Mouse (Mus musculus): ENCODE measurements around the gene Mtmr11. TPM values are rescaled to one million over a fixed set of nuclear protein-coding genes. Genes with fewer than 3 reads are reported as not detected.
A peak's percentile ranks its signal among the peaks of the same experiment; 100 is the strongest.

Gene Mtmr11
- total RNA-seq (2014; rRNA removed), result 11.0 and 11.7 TPM in 2 replicates
- polyA plus RNA-seq (2015; fragmentation: Nextera tagmentation; extraction: Ambion mirVana), result 11.4 and 14.0 TPM in 2 replicates

- Histone ChIP-seq H3K4me2 (ENCODE audit: low read depth, low read length) (peak within 1 kb of the TSS; percentile 87), H3K27ac (peak within 1 kb of the TSS; percentile 65), H3K4me1 (ENCODE audit: insufficient read depth, low read length) (0 out of 2 replicates have a peak, but pooled peaks cover 6% of the 10 kb centered on the region), H3K9ac (replicated peaks; ENCODE audit: low read length) (peak within 1 kb of the TSS; percentile 40), H3K27me3 (ENCODE audit: insufficient read depth, low read length) (no peaks in the 10 kb centered on the region), H3K4me3 (ENCODE audit: low read length) (peak within 1 kb of the TSS; percentile 43), H3K36me3 (ENCODE audit: insufficient read depth, low read length) (no peaks in the 10 kb centered on the region), H3K9me3 (ENCODE audit: low read length) (no peaks in the 10 kb centered on the region)
- no peak for TF ChIP-seq CTCF (IDR thresholded peaks at IDR 0.05; ENCODE audit: low read depth)
- ATAC-seq (peak; percentile 60), DNase-seq (ENCODE audit: low spot score) (peak; percentile 57)
- 8% methylated on average over 15 of the region's 16 CpGs for WGBS
Measured at GRCm38 (mm10) chr3:96161869-96162840, at the start of gene Mtmr11. TSS of gene Mtmr11 (plus strand) at chr3:96162004.

GRCm38 (mm10) chr3:96113251-96113650, 48.6 kb upstream of the Mtmr11 start:
- H3K36me3 ChIP-seq (ENCODE audit: insufficient read depth, low read length), result no peaks in the 10 kb centered on the region
- WGBS, result 58% methylated on average over 3 of the region's 3 CpGs
- H3K4me3 ChIP-seq (ENCODE audit: low read length), result no peak overlapping the region
- no peak overlapping the region for H3K9ac ChIP-seq (replicated peaks; ENCODE audit: low read length)
- H3K9me3 ChIP-seq (ENCODE audit: low read length), result no peaks in the 10 kb centered on the region
- H3K4me1 ChIP-seq (ENCODE audit: insufficient read depth, low read length), result no peaks in the 10 kb centered on the region
- TF ChIP-seq CTCF (IDR thresholded peaks at IDR 0.05; ENCODE audit: low read depth), result no peak
- no peak overlapping the region for H3K4me2 ChIP-seq (ENCODE audit: low read depth, low read length)
- H3K27me3 ChIP-seq (ENCODE audit: insufficient read depth, low read length), result no peaks in the 10 kb centered on the region
- no peak overlapping the region for H3K27ac ChIP-seq
- no peak for ATAC-seq
- peak; percentile 21 for DNase-seq (ENCODE audit: low spot score)

GRCm38 (mm10) chr3:96118142-96118541, 43.7 kb upstream of the Mtmr11 start:
- Histone ChIP-seq H3K4me1 (ENCODE audit: insufficient read depth, low read length) (no peaks in the 10 kb centered on the region), H3K4me3 (ENCODE audit: low read length) (no peak overlapping the region), H3K27me3 (ENCODE audit: insufficient read depth, low read length) (no peaks in the 10 kb centered on the region), H3K9ac (replicated peaks; ENCODE audit: low read length) (no peak overlapping the region), H3K36me3 (ENCODE audit: insufficient read depth, low read length) (no peaks in the 10 kb centered on the region), H3K9me3 (ENCODE audit: low read length) (no peaks in the 10 kb centered on the region), H3K27ac (no peak overlapping the region), H3K4me2 (ENCODE audit: low read depth, low read length) (no peak overlapping the region)
- DNase-seq (ENCODE audit: low spot score) (no peak), ATAC-seq (no peak)
- TF ChIP-seq CTCF (IDR thresholded peaks at IDR 0.05; ENCODE audit: low read depth), result no peak
- WGBS, result 79% methylated on average over 2 of the region's 2 CpGs

GRCm38 (mm10) chr3:96118702-96119101, 43.1 kb upstream of the Mtmr11 start:
- 92% methylated on average over 2 of the region's 2 CpGs for WGBS

GRCm38 (mm10) chr3:96124235-96124634, 37.6 kb upstream of the Mtmr11 start:
- Histone ChIP-seq H3K27ac (no peak overlapping the region), H3K9me3 (ENCODE audit: low read length) (no peaks in the 10 kb centered on the region), H3K4me1 (ENCODE audit: insufficient read depth, low read length) (no peaks in the 10 kb centered on the region), H3K4me2 (ENCODE audit: low read depth, low read length) (no peak overlapping the region), H3K9ac (replicated peaks; ENCODE audit: low read length) (no peak overlapping the region), H3K4me3 (ENCODE audit: low read length) (no peak overlapping the region), H3K36me3 (ENCODE audit: insufficient read depth, low read length) (no peaks in the 10 kb centered on the region), H3K27me3 (ENCODE audit: insufficient read depth, low read length) (no peaks in the 10 kb centered on the region)
- TF ChIP-seq CTCF (IDR thresholded peaks at IDR 0.05; ENCODE audit: low read depth), result no peak
- DNase-seq (ENCODE audit: low spot score) (no peak), ATAC-seq (no peak)
- WGBS, result 88% methylated on average over 5 of the region's 5 CpGs

More at GRCm38 (mm10) chr3:96118702-96119101, 43.1 kb upstream of the Mtmr11 start:
- no peak overlapping the region for H3K4me2 ChIP-seq (ENCODE audit: low read depth, low read length)
- TF ChIP-seq CTCF (IDR thresholded peaks at IDR 0.05; ENCODE audit: low read depth), result no peak
- no peak for ATAC-seq
- no peaks in the 10 kb centered on the region for H3K4me1 ChIP-seq (ENCODE audit: insufficient read depth, low read length)
- no peaks in the 10 kb centered on the region for H3K9me3 ChIP-seq (ENCODE audit: low read length)
- no peak overlapping the region for H3K27ac ChIP-seq
- H3K36me3 ChIP-seq (ENCODE audit: insufficient read depth, low read length), result no peaks in the 10 kb centered on the region
- DNase-seq (ENCODE audit: low spot score), result no peak
- H3K9ac ChIP-seq (replicated peaks; ENCODE audit: low read length), result no peak overlapping the region
- no peaks in the 10 kb centered on the region for H3K27me3 ChIP-seq (ENCODE audit: insufficient read depth, low read length)
- no peak overlapping the region for H3K4me3 ChIP-seq (ENCODE audit: low read length)

GRCm38 (mm10) chr3:96128128-96128527, 33.7 kb upstream of the Mtmr11 start:
- DNase-seq (ENCODE audit: low spot score) (no peak), ATAC-seq (no peak)
- Histone ChIP-seq H3K4me2 (ENCODE audit: low read depth, low read length) (no peak overlapping the region), H3K4me1 (ENCODE audit: insufficient read depth, low read length) (no peaks in the 10 kb centered on the region), H3K27me3 (ENCODE audit: insufficient read depth, low read length) (no peaks in the 10 kb centered on the region), H3K4me3 (ENCODE audit: low read length) (no peak overlapping the region), H3K36me3 (ENCODE audit: insufficient read depth, low read length) (no peaks in the 10 kb centered on the region), H3K9me3 (ENCODE audit: low read length) (no peaks in the 10 kb centered on the region), H3K27ac (no peak overlapping the region), H3K9ac (replicated peaks; ENCODE audit: low read length) (no peak overlapping the region)
- no peak for TF ChIP-seq CTCF (IDR thresholded peaks at IDR 0.05; ENCODE audit: low read depth)

GRCm38 (mm10) chr3:96132478-96132877, 29.3 kb upstream of the Mtmr11 start:
- no peaks in the 10 kb centered on the region for H3K4me1 ChIP-seq (ENCODE audit: insufficient read depth, low read length)
- no peak for ATAC-seq
- no peaks in the 10 kb centered on the region for H3K27me3 ChIP-seq (ENCODE audit: insufficient read depth, low read length)
- no peak overlapping the region for H3K4me3 ChIP-seq (ENCODE audit: low read length)
- H3K27ac ChIP-seq, result no peak overlapping the region
- WGBS, result 78% methylated on average over 3 of the region's 3 CpGs
- no peak for DNase-seq (ENCODE audit: low spot score)
- no peak for TF ChIP-seq CTCF (IDR thresholded peaks at IDR 0.05; ENCODE audit: low read depth)
- no peaks in the 10 kb centered on the region for H3K36me3 ChIP-seq (ENCODE audit: insufficient read depth, low read length)
- no peak overlapping the region for H3K9ac ChIP-seq (replicated peaks; ENCODE audit: low read length)
- H3K4me2 ChIP-seq (ENCODE audit: low read depth, low read length), result no peak overlapping the region
- H3K9me3 ChIP-seq (ENCODE audit: low read length), result no peaks in the 10 kb centered on the region
